Mouse (Mus musculus): ENCODE measurements at regions not wholly inside any gene's neighbourhood (a gene's known extent, or its start where the extent isn't known, plus 50 kb on each side); places are given as distances from the start of the nearest gene placed in this dataset.

- DNase-seq = no peak
Measured at GRCm38 (mm10) chr10:44819361-44819760, 247.6 kb upstream of the Prep start.

DNA sequence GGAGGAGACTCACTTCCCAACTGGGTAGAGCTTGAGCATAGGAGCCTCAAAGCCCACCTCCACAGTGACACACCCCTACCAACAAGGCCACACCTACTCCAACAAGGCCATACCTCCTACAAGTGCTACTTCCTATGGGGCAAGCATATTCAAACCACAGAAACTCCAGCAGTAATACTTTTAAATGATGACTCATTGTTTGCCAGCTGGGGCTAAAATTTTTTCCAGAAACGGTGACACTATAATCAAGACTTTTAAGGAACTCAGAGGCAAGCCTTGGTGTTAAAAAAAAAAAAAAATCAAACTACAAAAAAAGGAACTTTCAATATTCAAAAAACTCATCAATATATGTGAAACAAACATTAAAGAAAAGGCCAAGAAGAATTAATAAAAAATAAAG lies 248.4 kb upstream of the Prep start:
- no peak for DNase-seq

GRCm38 (mm10) chr10:44796205-44796604 lies 267.9 kb upstream of the Prdm1 start:
- DNase-seq = no peak

DNA sequence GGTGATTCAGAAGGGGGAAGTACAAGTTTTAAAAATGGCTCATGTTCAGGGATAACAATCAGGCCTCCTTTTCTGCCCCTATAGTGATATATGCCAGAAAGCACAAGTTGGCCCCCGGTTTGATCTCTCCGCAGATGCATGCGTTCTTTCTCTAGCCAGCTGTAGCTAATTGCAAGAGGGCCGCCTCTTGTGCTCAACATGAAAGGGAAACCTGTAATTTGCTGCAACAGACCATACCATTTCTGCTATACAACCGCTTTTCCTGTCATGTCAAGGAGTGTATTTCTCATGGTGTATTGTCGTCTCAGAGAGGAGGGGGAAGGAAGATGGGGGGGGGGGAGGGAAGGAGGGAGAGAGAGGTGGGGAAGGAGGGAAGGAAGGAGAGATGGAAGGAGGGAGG lies 257.1 kb upstream of the Prdm1 start:
- DNase-seq = no peak

DNA sequence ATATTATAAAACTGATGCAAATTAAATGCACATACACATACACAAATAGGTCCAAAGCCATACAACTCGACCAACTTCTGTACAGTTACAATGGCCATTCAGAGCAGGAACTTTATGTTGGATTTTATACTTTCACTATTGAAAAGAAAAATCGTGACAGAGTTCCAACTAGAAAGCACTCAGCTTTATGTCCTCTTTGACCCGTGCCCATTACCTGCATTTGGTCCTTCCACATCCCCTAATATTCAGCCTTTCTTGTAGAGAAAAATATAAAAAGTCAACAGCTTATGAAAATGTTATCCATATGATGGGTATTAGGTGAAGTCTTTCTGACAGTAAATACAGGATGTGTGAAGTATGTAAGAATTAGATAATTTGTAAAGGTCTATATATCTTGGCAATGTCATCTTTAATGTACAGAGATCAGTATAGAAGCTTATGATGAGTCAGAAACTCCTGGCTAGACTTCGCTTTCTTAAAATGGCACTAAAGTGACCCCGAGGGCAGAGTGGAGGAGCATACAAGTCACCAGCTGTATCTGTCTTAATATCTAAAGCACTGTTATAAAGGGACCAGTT lies 252.2 kb upstream of the Prdm1 start:
- DNase-seq = no peak

GRCm38 (mm10) chr10:44779568-44780207 lies 251.4 kb upstream of the Prdm1 start:
- DNase-seq = no peak

GRCm38 (mm10) chr10:44777214-44777613 lies 248.9 kb upstream of the Prdm1 start:
- no peak for DNase-seq

DNA sequence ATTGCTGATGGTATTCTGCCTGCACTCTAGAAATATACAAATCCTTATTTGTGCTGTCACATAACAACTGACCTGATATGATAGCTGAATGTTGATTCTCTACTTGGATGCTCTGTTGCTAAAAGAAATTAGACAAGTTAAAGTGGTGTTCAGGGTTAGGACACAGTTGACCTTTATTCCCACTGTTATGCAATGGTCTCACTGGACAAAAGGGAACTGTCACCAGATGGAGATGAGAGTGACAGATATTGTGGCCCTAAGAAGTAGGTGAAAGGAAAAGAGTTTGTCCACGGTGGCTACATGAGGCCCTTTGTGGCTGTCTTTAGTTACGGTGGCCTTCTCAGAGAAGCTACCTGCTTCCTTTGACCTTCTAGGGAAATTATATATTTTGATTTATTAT lies 247.9 kb upstream of the Prdm1 start:
- no peak for DNase-seq

DNA sequence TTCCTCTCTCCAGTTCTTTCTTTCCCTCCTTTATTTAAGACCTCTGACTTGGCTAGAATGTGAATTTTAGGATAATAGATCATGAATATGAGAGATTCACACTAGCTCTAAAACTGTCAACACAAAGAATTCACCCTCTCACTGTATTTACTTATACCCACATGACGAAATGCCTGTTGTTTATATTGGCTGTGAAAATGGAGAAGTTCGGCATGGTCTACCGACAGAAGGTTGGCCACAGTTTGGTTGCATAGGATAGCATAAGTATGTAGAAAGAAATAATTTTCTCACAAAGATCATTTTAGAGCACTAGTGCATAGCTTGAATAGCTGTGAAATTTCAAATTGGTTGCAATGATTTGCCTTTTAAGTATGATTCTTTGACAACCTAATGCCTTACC lies 237.2 kb upstream of the Prdm1 start:
- DNase-seq = no peak

DNA sequence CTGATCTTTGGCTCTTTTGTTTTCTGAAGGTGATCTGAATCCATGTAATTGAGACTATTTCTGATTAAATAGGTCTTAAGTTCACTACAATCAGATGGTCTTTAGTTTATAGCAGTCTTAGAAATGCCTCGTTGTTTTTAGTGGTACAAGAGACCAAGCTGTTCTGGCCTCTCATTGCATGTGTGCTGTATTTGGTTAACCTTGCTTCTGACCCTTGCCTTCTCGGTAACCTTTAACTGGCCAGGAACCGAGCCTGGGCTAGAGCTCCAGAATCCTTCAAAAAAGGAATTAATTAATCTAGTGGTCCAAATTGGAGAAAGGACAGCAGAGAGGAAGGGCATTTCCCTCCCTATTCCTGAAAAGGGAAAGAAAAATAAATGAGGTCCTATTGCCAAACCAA lies 234.8 kb upstream of the Prdm1 start:
- no peak for DNase-seq

GRCm38 (mm10) chr10:44762068-44762467 lies 233.8 kb upstream of the Prdm1 start:
- no peak for DNase-seq

GRCm38 (mm10) chr10:44761324-44761723 lies 233.0 kb upstream of the Prdm1 start:
- no peak for DNase-seq

DNA sequence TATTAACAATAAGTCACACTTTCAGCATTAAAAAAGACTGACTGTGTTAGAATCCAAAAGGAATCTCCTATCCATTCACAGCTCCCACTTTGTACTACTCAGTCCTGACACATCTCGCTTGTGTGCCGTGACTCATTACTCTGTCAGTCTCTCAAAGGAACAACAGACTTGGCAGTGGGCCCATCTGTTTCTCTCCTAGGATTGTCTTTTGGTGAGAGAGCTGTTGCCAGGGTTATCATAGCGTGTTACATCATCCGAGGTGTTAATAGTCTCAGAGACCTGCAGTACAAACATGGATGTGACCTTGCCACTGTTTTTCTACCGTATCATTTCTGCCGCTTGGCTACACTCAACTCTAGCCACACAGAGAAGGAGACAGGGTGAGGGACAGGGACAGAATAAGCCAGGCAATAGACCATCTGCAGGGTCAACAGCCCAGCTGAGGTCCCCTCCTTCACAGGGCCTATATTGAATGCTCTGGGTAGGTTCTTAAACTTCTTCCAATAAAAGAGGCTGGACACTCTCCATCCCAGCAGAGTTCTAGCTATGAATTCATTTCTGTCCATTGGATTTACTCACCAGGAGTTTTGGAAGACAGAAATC lies 227.2 kb upstream of the Prdm1 start:
- no peak for DNase-seq

GRCm38 (mm10) chr10:44754930-44755329 lies 226.6 kb upstream of the Prdm1 start:
- no peak for DNase-seq

DNA sequence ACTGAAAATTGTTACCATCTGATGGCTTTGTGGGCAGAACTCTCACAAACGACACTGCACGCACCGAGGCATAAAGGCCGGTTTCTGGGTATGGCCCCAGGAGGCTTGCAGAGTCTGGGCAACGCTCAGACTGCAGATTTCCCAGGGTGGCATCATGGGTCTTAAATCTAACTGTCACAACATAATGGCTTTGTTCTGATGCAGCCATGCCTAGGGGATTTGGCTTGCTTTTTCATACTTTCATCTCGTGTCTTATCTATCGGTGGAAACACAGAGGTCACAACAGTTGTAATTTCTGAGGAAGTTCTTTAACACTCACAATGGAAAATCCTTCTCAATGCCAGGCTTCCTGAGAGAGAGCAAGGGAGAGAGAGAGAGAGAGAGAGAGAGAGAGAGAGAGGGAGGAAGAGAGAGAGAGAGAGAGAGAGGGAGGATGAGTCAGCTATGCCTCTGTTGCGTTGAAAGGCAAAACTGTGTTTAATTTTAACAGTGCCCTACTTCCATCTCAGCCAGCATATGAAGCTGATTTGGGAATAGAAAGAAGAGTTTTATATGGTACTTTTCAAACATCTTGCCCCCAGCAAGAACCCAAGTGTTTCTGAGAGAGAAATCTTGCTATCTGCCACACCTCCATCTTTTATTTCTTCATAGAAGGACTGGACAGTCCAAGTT lies 224.6 kb upstream of the Prdm1 start:
- DNase-seq = no peak

DNA sequence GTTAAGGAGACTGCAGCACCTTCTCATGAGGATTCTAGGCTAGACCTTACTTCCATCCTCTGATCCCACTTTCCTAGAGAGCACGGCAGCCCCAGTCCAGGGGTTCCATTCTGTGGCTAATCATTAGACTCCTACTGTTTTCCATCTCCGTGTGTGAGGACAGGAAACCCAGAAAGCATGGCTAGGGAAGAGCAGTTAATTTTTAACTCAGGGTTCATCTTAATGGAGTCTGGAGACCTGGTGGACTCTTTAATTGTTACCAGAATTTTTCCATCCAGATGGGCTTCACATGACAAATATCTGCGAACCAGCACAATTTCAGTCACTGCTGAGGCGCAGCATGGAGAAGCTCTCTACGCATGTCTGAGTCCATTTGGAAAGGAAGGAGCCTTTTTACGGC lies 222.8 kb upstream of the Prdm1 start:
- DNase-seq = no peak

GRCm38 (mm10) chr10:44749206-44749605 lies 220.9 kb upstream of the Prdm1 start:
- DNase-seq = no peak

DNA sequence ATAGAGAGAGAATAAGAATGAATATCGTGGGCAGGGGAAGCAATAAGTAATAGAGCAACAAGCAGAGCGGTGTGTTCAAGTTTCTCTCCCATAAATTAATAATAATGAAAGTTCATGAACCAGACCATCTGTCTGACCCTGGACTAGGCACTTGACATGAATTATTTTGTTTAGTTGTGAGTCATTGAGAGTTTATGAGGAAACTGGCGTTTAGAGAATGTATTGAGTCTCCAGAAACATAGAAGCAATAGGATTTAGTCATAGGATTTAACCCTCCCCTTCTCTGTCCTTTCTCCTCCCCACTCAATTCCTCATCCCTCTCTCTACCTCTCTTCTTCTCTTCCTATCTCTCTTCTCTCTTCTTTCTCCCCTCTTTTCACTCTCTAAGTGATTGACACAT lies 219.1 kb upstream of the Prdm1 start:
- DNase-seq = no peak

DNA sequence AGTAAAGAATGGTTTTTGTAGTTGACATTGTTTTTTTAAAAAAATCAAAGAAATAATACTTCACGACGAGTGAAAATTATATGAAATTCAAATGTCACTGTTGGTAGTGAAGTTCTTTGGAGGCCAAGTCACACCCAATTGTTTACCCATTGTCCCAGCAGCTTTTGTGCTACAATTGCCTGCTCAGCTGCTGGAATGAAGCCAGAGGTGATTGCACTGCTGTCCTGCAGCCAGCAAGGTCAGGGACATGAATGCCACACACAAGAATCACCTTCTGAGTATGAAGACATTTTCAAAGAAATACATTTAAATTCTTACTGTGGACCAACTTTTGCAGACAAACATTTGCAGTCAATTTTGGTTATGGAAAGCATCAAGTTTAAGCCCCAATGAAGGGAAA lies 215.9 kb upstream of the Prdm1 start:
- DNase-seq = no peak

DNA sequence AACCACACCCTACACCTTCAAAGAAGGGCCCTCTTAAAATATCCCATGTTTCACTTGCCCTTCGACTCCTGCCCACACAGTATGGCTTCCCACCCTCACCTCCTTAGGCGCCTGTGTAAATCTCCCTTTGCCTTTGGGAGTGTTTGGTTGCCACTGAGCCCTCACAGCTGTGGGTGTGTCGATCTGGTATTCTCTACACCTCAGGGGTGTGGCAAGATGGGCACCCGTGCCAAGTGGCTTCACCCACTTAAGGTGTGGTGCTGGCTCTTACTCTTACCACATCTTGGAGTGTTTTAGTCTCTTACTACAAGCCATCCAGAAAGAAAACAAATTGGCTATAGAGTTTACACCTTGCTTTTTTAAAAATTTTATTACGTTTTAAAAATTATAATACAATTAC lies 205.3 kb upstream of the Prdm1 start:
- no peak for DNase-seq

GRCm38 (mm10) chr10:44730721-44731120 lies 202.4 kb upstream of the Prdm1 start:
- DNase-seq = no peak

DNA sequence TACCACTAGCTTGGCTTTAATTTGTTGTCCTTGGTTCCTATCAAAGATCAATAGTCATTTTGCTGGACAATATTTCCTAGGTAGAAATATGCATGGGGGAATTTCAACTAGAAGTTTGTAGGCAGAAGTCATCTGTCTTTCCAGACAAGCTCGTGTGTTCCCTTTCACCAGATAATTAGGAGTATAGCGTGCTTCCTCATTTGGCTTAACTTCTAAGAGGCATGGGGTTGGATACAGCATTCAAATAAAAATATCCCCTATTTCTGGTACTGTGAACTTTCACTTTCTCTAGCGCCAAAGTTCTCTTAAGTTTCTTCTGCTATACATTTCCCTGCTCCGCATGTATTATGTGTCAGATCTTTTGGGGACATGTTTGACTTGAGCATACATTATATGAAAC lies 200.7 kb upstream of the Prdm1 start:
- no peak for DNase-seq

DNA sequence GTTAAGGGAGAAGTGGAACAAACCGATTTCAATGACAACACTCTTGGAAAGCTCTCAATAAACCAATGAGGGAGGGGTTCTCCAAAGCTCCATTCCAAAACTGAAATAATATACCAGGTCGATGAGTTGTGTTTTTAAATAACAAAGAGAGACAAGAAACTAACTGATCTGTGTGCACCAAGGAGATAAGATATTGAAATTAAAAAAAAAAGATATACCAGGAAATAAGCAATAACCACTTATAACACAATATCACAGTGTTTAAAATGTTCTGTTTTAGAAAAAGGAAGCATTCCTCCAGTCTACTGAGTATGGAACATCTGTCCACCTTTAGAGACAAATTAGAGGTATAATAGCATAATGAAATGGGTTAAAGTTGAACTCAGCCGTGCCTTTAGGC lies 196.3 kb upstream of the Prdm1 start:
- DNase-seq = no peak

DNA sequence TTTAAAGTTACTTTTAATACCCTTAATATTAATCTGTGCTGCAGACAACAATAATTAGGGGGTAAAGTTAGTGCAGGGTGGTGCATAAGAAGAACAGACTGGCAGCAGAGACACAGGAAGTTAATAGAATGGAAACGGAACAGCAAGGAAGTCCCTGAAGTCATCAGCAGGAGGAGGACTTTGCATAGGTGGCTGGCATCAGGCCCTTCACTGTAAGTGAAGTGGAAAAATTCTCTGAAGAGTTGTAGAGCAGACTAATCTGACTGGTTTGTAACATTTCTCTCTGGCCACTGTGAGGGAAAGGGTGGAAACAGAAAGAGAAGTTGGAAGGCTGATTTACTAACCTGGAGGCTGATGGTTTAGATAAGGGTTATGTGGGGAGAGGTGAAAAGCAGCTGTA lies 195.5 kb upstream of the Prdm1 start:
- no peak for DNase-seq
